19 mouse cellular contexts compared by ENCODE assay signal in genomic region chr19:46625015-46625414, GRCm38 (mm10). TPM values are rescaled to one million over a fixed set of nuclear protein-coding genes. Genes with fewer than 3 reads are reported as not detected.
DNase-seq lines count a peak whose midpoint lies in the region; ATAC-seq lines count a peak whose summit lies in the region.
"Had no signal": no experiment of that assay in that cellular context is flagged by ENCODE, and none has a peak within 500 bp of the region (broad histone marks: within the 10 kb centered on the region; RNA-seq: fewer than 3 reads in every experiment).

No protein-coding gene starts in this region.

- peaks cover 47% of the 10 kb centered on the region for H3K4me1 ChIP-seq in intestine, embryonic 14.5 days (replicated peaks; ENCODE audit: control insufficient read depth, insufficient read depth, low read length)
- peaks cover 36% of the 10 kb centered on the region for H3K4me1 ChIP-seq in intestine, embryonic 16.5 days (ENCODE audit: control insufficient read depth, insufficient read depth, low read length)
- peaks cover 47% of the 10 kb centered on the region for H3K4me1 ChIP-seq in neural tube, embryonic 11.5 days (ENCODE audit: control insufficient read depth, insufficient read depth, low read length)

- peak overlapping the region; percentile 61; the same call in 1 of the 2 replicates for H3K4me2 ChIP-seq in intestine, embryonic 14.5 days (ENCODE audit: low read length)
- H3K4me2 ChIP-seq in intestine, embryonic 16.5 days (ENCODE audit: low read depth, low read length): no peak overlapping the region
- peak overlapping the region; percentile 48; the same call in 1 of the 2 replicates for H3K4me2 ChIP-seq in neural tube, embryonic 11.5 days (ENCODE audit: low read depth)

- peak overlapping the region; percentile 82; the same call in 1 of the 2 replicates for H3K27ac ChIP-seq in intestine, embryonic 14.5 days (ENCODE audit: low read depth)
- H3K27ac ChIP-seq in intestine, embryonic 16.5 days (ENCODE audit: low read length): no peak overlapping the region
- H3K27ac ChIP-seq in neural tube, embryonic 11.5 days (ENCODE audit: low read depth, low read length): no peak overlapping the region

- DNase-seq in heart, adult 11 months: peak; percentile 92
- no peak for DNase-seq in heart, postnatal 14 days
- no peak for DNase-seq in intestine, embryonic 14.5 days (ENCODE audit: low spot score)
- no peak for DNase-seq in neural tube, embryonic 11.5 days (ENCODE audit: low spot score)
- no peak for DNase-seq in neural tube, embryonic 10.5 days (ENCODE audit: extremely low spot score, low spot score)
- DNase-seq in left cerebral cortex, postnatal 4 days: no peak
- DNase-seq in urinary bladder, postnatal 14 days (ENCODE audit: low spot score): no peak
- DNase-seq: adrenal gland, adult 8-10 months; cerebellum, postnatal 10 days; forebrain, postnatal 0 days; gastrocnemius, postnatal 25 days; kidney, adult 8-10 months; lung, postnatal 14 days; thymus, adult 18-20 months had no signal

- no peak for ATAC-seq in intestine, embryonic 14.5 days (replicated peaks; ENCODE audit: low FRiP score, low TSS enrichment, low read depth)
- no peak for ATAC-seq in intestine, embryonic 16.5 days
- no peak for ATAC-seq in neural tube, embryonic 11.5 days (ENCODE audit: insufficient read depth, low FRiP score, low TSS enrichment)

- intact Hi-C loops in heart, postnatal 14 days (cut with DNase I): no loop called here
- intact Hi-C loops in left cerebral cortex, postnatal 4 days (cut with DNase I): no loop called here

- no peak overlapping the region for H3K9ac ChIP-seq in intestine, embryonic 14.5 days (ENCODE audit: low read length)
- H3K9ac ChIP-seq in intestine, embryonic 16.5 days (ENCODE audit: low read depth, low read length): no peak overlapping the region
- H3K9ac ChIP-seq in neural tube, embryonic 11.5 days (ENCODE audit: low read length): peak overlapping the region; percentile 33; the same call in 1 of the 2 replicates

- H3K36me3 ChIP-seq in intestine, embryonic 14.5 days (ENCODE audit: control insufficient read depth, insufficient read depth, low read length): peaks cover 6% of the 10 kb centered on the region; the same call in 1 of the 2 replicates
- H3K36me3 ChIP-seq in intestine, embryonic 16.5 days (ENCODE audit: control insufficient read depth, insufficient read depth, low read length): no peaks in the 10 kb centered on the region
- peaks cover 2% of the 10 kb centered on the region; the same call in 1 of the 2 replicates for H3K36me3 ChIP-seq in neural tube, embryonic 11.5 days (ENCODE audit: control insufficient read depth, insufficient read depth, low read length)

- H3K27me3 ChIP-seq in intestine, embryonic 14.5 days (replicated peaks; ENCODE audit: control insufficient read depth, insufficient read depth, low read length): no peaks in the 10 kb centered on the region
- no peaks in the 10 kb centered on the region for H3K27me3 ChIP-seq in intestine, embryonic 16.5 days (replicated peaks; ENCODE audit: control insufficient read depth, insufficient read depth, low read length)
- no peaks in the 10 kb centered on the region for H3K27me3 ChIP-seq in neural tube, embryonic 11.5 days (ENCODE audit: control insufficient read depth, insufficient read depth, low read length)
- H3K27me3 ChIP-seq: midbrain, embryonic 13.5 days; neural tube, embryonic 13.5 days had no signal

- H3K9me3 ChIP-seq in intestine, embryonic 14.5 days (ENCODE audit: control insufficient read depth, low read length): no peaks in the 10 kb centered on the region
- H3K9me3 ChIP-seq in intestine, embryonic 16.5 days (ENCODE audit: control insufficient read depth, low read length): no peaks in the 10 kb centered on the region
- no peaks in the 10 kb centered on the region for H3K9me3 ChIP-seq in neural tube, embryonic 11.5 days (ENCODE audit: control insufficient read depth, low read length)
- H3K9me3 ChIP-seq: midbrain, embryonic 13.5 days; neural tube, embryonic 13.5 days had no signal

- 91% methylated on average over 12 of the region's 12 CpGs for WGBS in intestine, embryonic 14.5 days
- 93% methylated on average over 12 of the region's 12 CpGs for WGBS in intestine, embryonic 16.5 days
- 95% methylated on average over 12 of the region's 12 CpGs for WGBS in neural tube, embryonic 11.5 days

- H3K4me3 ChIP-seq in intestine, embryonic 14.5 days (ENCODE audit: low read depth, low read length): no peak overlapping the region
- no peak overlapping the region for H3K4me3 ChIP-seq in intestine, embryonic 16.5 days (ENCODE audit: low read length)
- no peak overlapping the region for H3K4me3 ChIP-seq in neural tube, embryonic 11.5 days (ENCODE audit: low read depth, low read length)

RNA-seq across cellular contexts. Expression of gene Wbp1l, which starts 26.1 kb away (rescaled TPM):
- total RNA-seq in heart, postnatal 14 days (2021): 10 to 100 TPM; 60.3 to 68.7 TPM
- 39.6 and 40.2 TPM in 2 replicates for polyA plus RNA-seq in intestine, embryonic 14.5 days (2014; fragmentation: Nextera tagmentation; extraction: Ambion mirVana)
- polyA plus RNA-seq in intestine, embryonic 16.5 days (2015; fragmentation: Nextera tagmentation; extraction: Ambion mirVana): 39.3 and 40.0 TPM in 2 replicates
- 41.6 and 48.8 TPM in 2 replicates for polyA plus RNA-seq in neural tube, embryonic 11.5 days (2014; fragmentation: Nextera tagmentation; extraction: Ambion mirVana)
- total RNA-seq in left cerebral cortex, postnatal 4 days (2021): 10 to 100 TPM; 43.1 to 45.3 TPM

RNA-seq across cellular contexts. Expression of gene Cyp17a1, which starts 48.0 kb away (rescaled TPM):
- total RNA-seq in heart, postnatal 14 days (2021): not detected
- polyA plus RNA-seq in intestine, embryonic 14.5 days (2014; fragmentation: Nextera tagmentation; extraction: Ambion mirVana): 0.23 TPM in 1 of 2 replicates, not detected in the other
- 0.16 TPM in 1 of 2 replicates, not detected in the other for polyA plus RNA-seq in intestine, embryonic 16.5 days (2015; fragmentation: Nextera tagmentation; extraction: Ambion mirVana)
- polyA plus RNA-seq in neural tube, embryonic 11.5 days (2014; fragmentation: Nextera tagmentation; extraction: Ambion mirVana): not detected in 2 replicates
- under 1 TPM in 1 of 2 experiments, not detected in 1; 0.24 TPM for total RNA-seq in left cerebral cortex, postnatal 4 days (2021)
- total RNA-seq: forebrain, postnatal 0 days; gastrocnemius, postnatal 25 days; layer of hippocampus, adult 8-10 months; left cerebral cortex, postnatal 25 days had no signal
- polyA plus RNA-seq: forebrain, postnatal 0 days; midbrain, embryonic 13.5 days; neural tube, embryonic 13.5 days had no signal

RNA-seq across cellular contexts. Expression of gene Sfxn2, which starts 51.9 kb away (rescaled TPM):
- 1 to 10 TPM; 4.1 to 5.3 TPM for total RNA-seq in heart, postnatal 14 days (2021)
- 18.2 and 19.2 TPM in 2 replicates for polyA plus RNA-seq in intestine, embryonic 14.5 days (2014; fragmentation: Nextera tagmentation; extraction: Ambion mirVana)
- 16.7 and 18.1 TPM in 2 replicates for polyA plus RNA-seq in intestine, embryonic 16.5 days (2015; fragmentation: Nextera tagmentation; extraction: Ambion mirVana)
- polyA plus RNA-seq in neural tube, embryonic 11.5 days (2014; fragmentation: Nextera tagmentation; extraction: Ambion mirVana): 12.7 and 14.1 TPM in 2 replicates
- 10 to 100 TPM; 12.6 to 13.7 TPM for total RNA-seq in left cerebral cortex, postnatal 4 days (2021)

RNA-seq across cellular contexts. Expression of gene Arl3, which starts 52.0 kb away (rescaled TPM):
- total RNA-seq in heart, postnatal 14 days (2021): 10 to 100 TPM; 29.7 to 30.0 TPM
- 64.3 and 73.9 TPM in 2 replicates for polyA plus RNA-seq in intestine, embryonic 14.5 days (2014; fragmentation: Nextera tagmentation; extraction: Ambion mirVana)
- 53.9 and 64.5 TPM in 2 replicates for polyA plus RNA-seq in intestine, embryonic 16.5 days (2015; fragmentation: Nextera tagmentation; extraction: Ambion mirVana)
- 123 and 131 TPM in 2 replicates for polyA plus RNA-seq in neural tube, embryonic 11.5 days (2014; fragmentation: Nextera tagmentation; extraction: Ambion mirVana)
- total RNA-seq in left cerebral cortex, postnatal 4 days (2021): 100 to 1,000 TPM; 102 to 107 TPM
